Mouse (Mus musculus): ENCODE results near the gene A030005L19Rik.
"Not testable (repeated sequence)": the region's sequence is repeated elsewhere in the genome, so short reads cannot be mapped to it uniquely, and the experiment has no call there.

A030005L19Rik gene

GRCm38 (mm10) chr1:82913025-82913424 lies at the start of gene A030005L19Rik:
Gene A030005L19Rik, plus strand, starts transcription at chr1:82913325.
- peak in 1 of 2 experiments; percentile 19 for DNase-seq

DNA sequence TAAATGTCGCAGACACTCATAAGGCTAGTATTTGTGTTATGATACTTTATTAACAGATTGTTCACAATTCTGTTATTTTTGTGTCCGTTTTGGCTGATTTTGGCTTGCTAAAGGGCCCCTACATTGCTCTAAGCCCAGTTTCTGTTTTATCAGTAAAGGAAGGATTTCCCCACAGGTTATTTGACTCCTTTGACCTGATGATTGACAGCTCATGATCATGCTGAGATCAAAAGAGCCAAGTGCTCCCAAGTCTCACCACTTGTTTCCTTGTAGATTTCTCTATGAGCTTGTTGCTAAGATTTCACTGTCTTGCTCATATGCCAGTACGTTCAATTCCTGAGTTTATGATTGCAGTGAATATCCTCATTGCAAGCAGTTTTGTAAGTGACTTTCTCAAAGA lies 42.9 kb upstream of the A030005L19Rik start:
- no peak for DNase-seq

- DNase-seq = no peak
Observed at GRCm38 (mm10) chr1:82879172-82879571, 34.0 kb upstream of the A030005L19Rik start.

DNA sequence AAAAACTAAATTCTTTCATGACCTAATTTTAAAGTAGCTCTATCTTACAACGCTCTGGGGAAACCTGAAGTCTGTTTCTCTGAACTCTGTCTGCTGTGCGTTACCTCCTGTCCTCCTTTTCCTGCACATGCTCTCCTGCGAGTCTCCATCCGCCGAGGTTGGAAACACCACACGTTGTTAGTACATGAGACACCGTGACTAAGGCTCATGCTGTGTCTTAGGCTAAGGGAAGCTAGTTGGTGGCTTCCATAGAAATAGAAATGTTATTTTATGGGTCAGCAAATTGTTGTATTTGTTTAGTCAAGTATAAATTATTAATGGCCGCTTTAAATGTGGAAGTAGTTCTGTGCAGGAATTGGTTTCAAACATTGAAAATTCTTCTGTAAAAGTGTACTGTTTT lies 32.9 kb upstream of the A030005L19Rik start:
- no peak for DNase-seq

- no peak for DNase-seq
Observed at GRCm38 (mm10) chr1:82893269-82893668, 19.9 kb upstream of the A030005L19Rik start.

- DNase-seq = no peak
Observed at GRCm38 (mm10) chr1:82900567-82900966, 12.6 kb upstream of the A030005L19Rik start.

- peak; percentile 28 to 30 for DNase-seq
Observed at GRCm38 (mm10) chr1:82901201-82901600, 11.9 kb upstream of the A030005L19Rik start.

DNA sequence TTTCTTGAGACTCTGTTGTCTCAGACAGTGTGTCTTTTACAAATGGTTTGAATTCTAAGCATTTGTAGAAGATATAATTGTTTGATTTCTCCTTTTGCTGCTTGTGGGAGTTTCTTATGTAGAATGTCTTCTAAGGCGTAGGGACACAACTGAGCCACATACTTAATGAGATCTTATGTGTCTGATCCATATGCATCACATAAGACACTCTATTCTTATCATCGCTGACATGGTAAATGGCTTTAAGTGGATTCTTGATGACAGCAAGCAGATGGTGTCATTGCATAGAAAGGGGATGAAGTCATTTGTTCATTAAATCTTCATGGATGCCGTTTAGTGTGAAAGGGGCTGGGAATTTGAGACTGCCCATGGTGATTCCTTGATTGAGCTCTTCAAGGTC lies 7.2 kb upstream of the A030005L19Rik start:
- DNase-seq = no peak

DNA sequence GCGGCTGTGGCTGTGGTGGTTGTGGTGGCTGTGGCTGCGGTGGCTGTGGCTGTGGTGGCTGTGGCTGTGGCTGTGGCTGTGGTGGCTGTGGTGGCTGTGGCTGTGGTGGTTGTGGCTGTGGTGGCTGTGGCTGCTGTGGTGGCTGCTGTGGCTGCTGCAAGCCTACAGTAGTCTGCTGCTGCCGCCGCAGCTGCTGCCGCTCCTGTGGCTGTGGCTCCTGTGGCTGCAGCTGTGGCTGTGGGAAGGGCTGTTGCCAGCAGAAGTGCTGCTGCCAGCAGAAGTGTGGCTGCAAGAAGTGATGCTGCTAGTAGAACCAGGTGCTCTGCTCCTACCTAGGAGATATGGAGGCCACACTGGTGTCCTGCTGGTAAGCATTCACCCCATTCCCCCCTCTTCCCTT lies 309 bp downstream of the A030005L19Rik start:
- DNase-seq = not testable (repeated sequence)

DNA sequence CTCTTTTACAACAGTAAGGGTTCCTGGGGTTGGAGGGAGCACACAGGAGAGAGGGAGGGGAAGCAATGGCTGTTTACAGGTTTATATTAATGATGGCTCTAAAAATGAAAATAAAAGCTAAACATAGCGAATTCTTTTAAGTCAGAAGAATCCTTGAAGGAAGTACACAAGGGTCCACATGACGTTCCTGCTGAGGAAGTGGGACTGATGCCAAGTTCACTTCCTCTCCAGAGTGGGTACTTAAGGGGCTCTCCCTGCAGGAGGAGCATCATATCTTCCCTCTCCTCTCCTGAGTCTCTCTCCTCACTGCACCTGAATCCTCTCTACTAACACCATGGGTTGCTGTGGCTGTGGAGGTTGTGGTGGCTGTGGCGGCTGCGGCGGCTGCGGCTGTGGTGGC lies 11.5 kb downstream of the A030005L19Rik start, which contains the start of gene A030014E15Rik:
Gene A030014E15Rik, plus strand, starts transcription at position 268 of the 400 bp plus-strand sequence.
- DNase-seq = no peak

GRCm38 (mm10) chr1:82930558-82930957 lies 17.4 kb downstream of the A030005L19Rik start:
- not testable (repeated sequence) for DNase-seq

GRCm38 (mm10) chr1:82931326-82931725 lies 18.2 kb downstream of the A030005L19Rik start, which contains the start of gene Gm6217:
Gene Gm6217, minus strand, starts transcription at chr1:82931399.
- not testable (repeated sequence) for DNase-seq

DNA sequence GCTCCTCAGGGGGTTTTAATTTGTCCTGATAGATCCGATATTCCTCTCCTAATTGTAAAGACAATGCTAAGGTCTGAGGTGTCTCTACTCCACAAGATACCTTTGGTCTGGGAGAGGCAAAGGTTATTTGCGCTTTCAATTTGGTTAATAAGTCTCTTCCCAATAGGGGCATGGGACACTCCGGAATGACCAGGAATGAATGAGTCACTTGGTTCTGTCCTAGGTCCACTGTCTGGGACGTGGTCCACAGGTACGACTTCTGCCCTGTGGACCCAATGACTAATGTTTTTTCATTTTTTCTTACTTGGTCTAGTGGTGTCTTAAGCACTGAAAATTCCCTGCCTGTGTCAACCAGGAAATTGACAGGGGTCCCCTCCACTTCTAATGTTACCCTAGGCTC lies 25.5 kb downstream of the A030005L19Rik start:
- DNase-seq = peak; percentile 62 to 69

GRCm38 (mm10) chr1:82942505-82942904 lies 29.4 kb downstream of the A030005L19Rik start:
- DNase-seq = not testable (repeated sequence)

GRCm38 (mm10) chr1:82943295-82943694 lies 30.2 kb downstream of the A030005L19Rik start, which contains the start of gene A030003K21Rik:
Gene A030003K21Rik, minus strand, starts transcription at chr1:82943388.
- not testable (repeated sequence) for DNase-seq

GRCm38 (mm10) chr1:82946029-82946428 lies 32.9 kb downstream of the A030005L19Rik start:
- not testable (repeated sequence) for DNase-seq

DNA sequence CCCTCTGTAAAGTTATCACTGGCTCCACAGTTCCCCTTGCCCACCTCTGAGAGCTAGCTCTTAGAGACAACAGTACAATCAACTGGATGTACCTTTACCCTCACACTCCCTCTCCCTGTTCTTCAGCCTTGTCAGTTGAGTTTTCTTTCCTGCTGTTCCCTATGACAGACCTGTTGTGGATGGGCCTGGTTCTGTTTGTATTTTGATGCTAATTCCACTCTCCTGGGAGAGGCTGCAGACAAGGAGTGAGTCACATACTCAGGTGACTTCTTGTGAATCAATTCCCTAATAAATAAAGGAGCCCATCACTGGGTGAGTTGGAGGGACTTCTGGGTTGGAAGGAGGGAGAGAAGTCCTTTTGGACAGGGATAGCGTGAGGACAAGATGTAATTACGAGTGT lies 35.5 kb downstream of the A030005L19Rik start:
- DNase-seq = no peak

GRCm38 (mm10) chr1:82955913-82956312 lies 42.8 kb downstream of the A030005L19Rik start, which contains the start of gene Gm7544:
Gene Gm7544, minus strand, starts transcription at chr1:82956013.
- DNase-seq = not testable (repeated sequence)

GRCm38 (mm10) chr1:82959870-82960385 lies 46.8 kb downstream of the A030005L19Rik start, which contains the start of gene Gm47955:
Gene Gm47955, plus strand, starts transcription at chr1:82960286.
- DNase-seq = no peak

Measured in kidney, adult 8-10 months (tissue).